In the genomic region with DNA sequence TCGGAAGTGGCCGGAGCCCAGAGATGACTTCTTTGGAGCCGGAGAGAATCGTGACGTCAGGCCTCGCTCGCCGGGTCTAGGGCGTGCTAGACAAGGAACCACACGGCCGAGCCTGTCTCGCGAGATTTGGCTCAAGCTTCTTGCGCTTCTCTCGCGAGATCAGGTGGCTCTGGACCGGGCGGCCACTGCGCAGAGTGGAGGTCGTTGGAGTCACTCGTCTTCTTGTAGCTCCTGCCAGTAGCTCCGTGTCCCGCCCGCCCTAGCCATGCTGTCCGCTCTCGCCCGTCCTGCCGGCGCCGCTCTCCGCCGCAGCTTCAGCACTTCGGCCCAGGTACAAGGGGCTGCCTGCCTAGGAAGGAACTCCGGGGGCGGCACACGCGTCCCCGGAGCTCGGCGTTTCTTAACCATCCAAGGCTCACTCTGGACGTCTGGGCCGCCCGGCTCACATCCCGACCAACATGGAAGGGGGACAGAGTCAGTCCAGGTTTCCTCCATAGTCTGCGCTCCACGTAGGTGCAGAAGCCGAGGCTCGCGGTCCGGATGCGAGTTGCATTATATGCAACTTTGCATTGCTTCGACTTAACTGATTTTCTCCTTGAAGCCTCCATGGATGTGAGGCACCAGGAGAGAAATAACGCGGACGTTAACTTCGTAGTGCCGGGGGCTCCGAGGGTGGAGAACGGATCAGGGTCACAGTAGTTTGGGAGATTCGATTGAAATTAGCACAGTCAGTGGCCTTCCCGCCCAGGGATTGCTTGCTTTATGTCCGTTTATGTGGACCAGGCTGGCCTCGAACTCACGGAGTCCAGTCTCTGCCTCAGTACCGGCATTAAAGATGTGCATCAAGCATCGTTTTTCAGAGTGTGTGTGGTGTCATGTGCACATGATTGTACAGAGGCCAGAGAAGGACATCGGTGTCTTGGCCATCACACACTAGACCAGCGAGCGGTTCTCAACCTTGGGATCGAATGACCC, we compare ENCODE assay signal across 8 mouse cellular contexts. TPM values are rescaled to one million over a fixed set of nuclear protein-coding genes. Genes with fewer than 3 reads are reported as not detected.
A peak's percentile ranks its signal among the peaks of the same experiment; 100 is the strongest.
DNase-seq lines count a peak whose midpoint lies in the region; ATAC-seq and TF ChIP-seq lines count a peak whose summit lies in the region.

A gene (plus strand): TSS at position 10 of the 975 bp plus-strand sequence.

- peak; percentile 99 for ATAC-seq in forebrain, embryonic 11.5 days (replicated peaks; ENCODE audit: low FRiP score)
- ATAC-seq in heart, embryonic 16.5 days (replicated peaks; ENCODE audit: extremely low read depth, insufficient read depth, low FRiP score): peak; percentile 97
- ATAC-seq in liver, embryonic 15.5 days (ENCODE audit: insufficient read depth): peak; percentile 95
- ATAC-seq in neural tube, embryonic 12.5 days (ENCODE audit: low FRiP score, low read depth): peak; percentile 99

- no peak for TF ChIP-seq CTCF in CH12.LX (conservative IDR thresholded peaks at IDR 0.05 in 1 of 2, IDR thresholded peaks at IDR 0.05 in 1 of 2; ENCODE audit: low read depth in 2 of 2, low read length in 2 of 2)

- no peaks in the 10 kb centered on the region for H3K27me3 ChIP-seq in CH12.LX (replicated peaks)
- no peaks in the 10 kb centered on the region for H3K27me3 ChIP-seq in forebrain, embryonic 11.5 days (ENCODE audit: control insufficient read depth, insufficient read depth, low read length)
- H3K27me3 ChIP-seq in heart, embryonic 16.5 days (ENCODE audit: control insufficient read depth, insufficient read depth, low read length): no peaks in the 10 kb centered on the region
- no peaks in the 10 kb centered on the region for H3K27me3 ChIP-seq in liver, embryonic 15.5 days
- H3K27me3 ChIP-seq in neural tube, embryonic 12.5 days (replicated peaks): no peaks in the 10 kb centered on the region

- H3K27ac ChIP-seq in CH12.LX (ENCODE audit: insufficient read depth, low read depth): peak within 1 kb of the TSS; percentile 56
- H3K27ac ChIP-seq in forebrain, embryonic 11.5 days (ENCODE audit: low read depth, low read length): peak within 1 kb of the TSS; percentile 70
- H3K27ac ChIP-seq in heart, embryonic 16.5 days (ENCODE audit: low read length): peak within 1 kb of the TSS; percentile 99
- peak within 1 kb of the TSS; percentile 97 for H3K27ac ChIP-seq in liver, embryonic 15.5 days (replicated peaks)
- peak within 1 kb of the TSS; percentile 75 for H3K27ac ChIP-seq in neural tube, embryonic 12.5 days

- DNase-seq in CH12.LX (ENCODE audit: extremely low read depth): peak; percentile 100
- peak; percentile 100 for DNase-seq in c-Kit-positive CD71-positive TER-119-negative erythroid progenitor cells, embryonic 14.5 days (ENCODE audit: low read depth)
- DNase-seq in forebrain, embryonic 11.5 days (ENCODE audit: low spot score): peak; percentile 100
- peak; percentile 100 for DNase-seq in kidney, postnatal 36 days
- DNase-seq in telencephalon, adult 2 months (ENCODE audit: low read depth, low spot score): peak; percentile 100

- peak within 1 kb of the TSS; percentile 87 to 89 (median 88) for H3K4me3 ChIP-seq in CH12.LX (replicated peaks in 1 of 3; ENCODE audit: low read depth in 2 of 3, low read length in 2 of 3, poor library complexity in 1 of 3)
- H3K4me3 ChIP-seq in forebrain, embryonic 11.5 days (ENCODE audit: low read depth, low read length): peak within 1 kb of the TSS; percentile 71
- peak within 1 kb of the TSS; percentile 78 for H3K4me3 ChIP-seq in heart, embryonic 16.5 days (ENCODE audit: low read length)
- peak within 1 kb of the TSS; percentile 97 for H3K4me3 ChIP-seq in liver, embryonic 15.5 days (replicated peaks)
- H3K4me3 ChIP-seq in neural tube, embryonic 12.5 days: peak within 1 kb of the TSS; percentile 80

- WGBS in forebrain, embryonic 11.5 days: 2% methylated on average over 70 of the region's 70 CpGs
- under 1% methylated on average over 70 of the region's 70 CpGs for WGBS in heart, embryonic 16.5 days
- WGBS in liver, embryonic 15.5 days (ENCODE audit: insufficient replicate concordance): under 1% methylated on average over 70 of the region's 70 CpGs
- WGBS in neural tube, embryonic 12.5 days: 1% methylated on average over 70 of the region's 70 CpGs

- TF ChIP-seq EP300 in CH12.LX (IDR thresholded peaks at IDR 0.05; ENCODE audit: low read length): no peak

- TF ChIP-seq POLR2A in CH12.LX (IDR thresholded peaks at IDR 0.05; ENCODE audit: low read depth, low read length): peak; percentile 99

- H3K79me2 ChIP-seq in CH12.LX (replicated peaks; ENCODE audit: control insufficient read depth, extremely low read depth, insufficient read depth, poor library complexity, severe bottlenecking): peaks cover 36% of the 10 kb centered on the region

- H3K36me3 ChIP-seq in CH12.LX (replicated peaks in 1 of 2; ENCODE audit: control insufficient read depth in 1 of 2, insufficient read depth in 1 of 2, low read length in 1 of 2): peaks cover 15 to 35% of the 10 kb centered on the region in 2 experiments
- peaks cover 2% of the 10 kb centered on the region; the same call in 1 of the 2 replicates for H3K36me3 ChIP-seq in forebrain, embryonic 11.5 days (ENCODE audit: control insufficient read depth, insufficient read depth, low read length)
- H3K36me3 ChIP-seq in heart, embryonic 16.5 days (ENCODE audit: control insufficient read depth, insufficient read depth): peaks cover 17% of the 10 kb centered on the region
- peaks cover 22% of the 10 kb centered on the region for H3K36me3 ChIP-seq in liver, embryonic 15.5 days (replicated peaks)
- H3K36me3 ChIP-seq in neural tube, embryonic 12.5 days: peaks cover 23% of the 10 kb centered on the region

- peak within 1 kb of the TSS; percentile 89 for H3K4me2 ChIP-seq in CH12.LX (ENCODE audit: insufficient read depth, low read depth, poor library complexity, severe bottlenecking)
- H3K4me2 ChIP-seq in forebrain, embryonic 11.5 days (ENCODE audit: low read depth, low read length, severe bottlenecking): peak within 1 kb of the TSS; percentile 84
- peak within 1 kb of the TSS; percentile 88 for H3K4me2 ChIP-seq in heart, embryonic 16.5 days (ENCODE audit: low read depth, low read length)
- peak within 1 kb of the TSS; percentile 94 for H3K4me2 ChIP-seq in liver, embryonic 15.5 days
- H3K4me2 ChIP-seq in neural tube, embryonic 12.5 days (replicated peaks): peak within 1 kb of the TSS; percentile 84

- dilution Hi-C loops in CH12.LX (cut with MboI; ENCODE audit: extremely low pct_ligation_motif_present, extremely low pct_unique_long_range_greater_than_20kb, low sequenced_read_pairs): no loop called here

- in situ Hi-C loops in CH12.LX (cut with MboI; ENCODE audit: low pct_ligation_motif_present, low pct_unique_long_range_greater_than_20kb, low sequenced_read_pairs): loop anchor here (10.0 kb wide), 1 partner anchor 244 kb away; no protein-coding TSS in a partner anchor

- peaks cover 8 to 48% of the 10 kb centered on the region in 2 experiments for H3K4me1 ChIP-seq in CH12.LX (ENCODE audit: control insufficient read depth in 1 of 2, insufficient read depth in 2 of 2)
- H3K4me1 ChIP-seq in forebrain, embryonic 11.5 days (replicated peaks; ENCODE audit: control insufficient read depth, insufficient read depth, low read length): peaks cover 13% of the 10 kb centered on the region; the same call in 1 of the 2 replicates
- peaks cover 28% of the 10 kb centered on the region for H3K4me1 ChIP-seq in heart, embryonic 16.5 days (ENCODE audit: control insufficient read depth, insufficient read depth, low read length)
- H3K4me1 ChIP-seq in liver, embryonic 15.5 days (replicated peaks): peaks cover 56% of the 10 kb centered on the region
- H3K4me1 ChIP-seq in neural tube, embryonic 12.5 days: peaks cover 22% of the 10 kb centered on the region

- TF ChIP-seq RAD21 in CH12.LX (IDR thresholded peaks at IDR 0.05; ENCODE audit: low read depth, low read length): no peak

- H3K9me3 ChIP-seq in CH12.LX (replicated peaks; ENCODE audit: low read length): no peaks in the 10 kb centered on the region
- no peaks in the 10 kb centered on the region for H3K9me3 ChIP-seq in forebrain, embryonic 11.5 days (ENCODE audit: control insufficient read depth, low read length)
- no peaks in the 10 kb centered on the region for H3K9me3 ChIP-seq in heart, embryonic 16.5 days (replicated peaks; ENCODE audit: control insufficient read depth, low read length)
- H3K9me3 ChIP-seq in liver, embryonic 15.5 days (replicated peaks): no peaks in the 10 kb centered on the region
- H3K9me3 ChIP-seq in neural tube, embryonic 12.5 days: no peaks in the 10 kb centered on the region

- H3K9ac ChIP-seq in CH12.LX (ENCODE audit: insufficient read depth, low read depth): peak within 1 kb of the TSS; percentile 90
- peak within 1 kb of the TSS; percentile 95 for H3K9ac ChIP-seq in forebrain, embryonic 11.5 days (ENCODE audit: low read length)
- peak within 1 kb of the TSS; percentile 94 for H3K9ac ChIP-seq in heart, embryonic 16.5 days (ENCODE audit: low read length)
- peak within 1 kb of the TSS; percentile 94 for H3K9ac ChIP-seq in liver, embryonic 15.5 days
- peak within 1 kb of the TSS; percentile 96 for H3K9ac ChIP-seq in neural tube, embryonic 12.5 days

TF ChIP-seq in CH12.LX, 34 proteins besides CTCF, POLR2A, EP300 and RAD21 (continues in another document):
- TF ChIP-seq TCF12 (IDR thresholded peaks at IDR 0.05; ENCODE audit: low read depth, low read length): peak; percentile 92
- TF ChIP-seq NRF1 (IDR thresholded peaks at IDR 0.05; ENCODE audit: low read depth, low read length): peak; percentile 71
- TF ChIP-seq ZKSCAN1 (IDR thresholded peaks at IDR 0.05; ENCODE audit: borderline replicate concordance, low read depth, low read length): no peak
- no peak for TF ChIP-seq MYC (IDR thresholded peaks at IDR 0.05; ENCODE audit: low read depth, low read length)
- no peak for TF ChIP-seq ETS1 (conservative IDR thresholded peaks at IDR 0.05; ENCODE audit: low read depth, low read length)
- no peak for TF ChIP-seq USF2 (conservative IDR thresholded peaks at IDR 0.05; ENCODE audit: low read depth, low read length)
- no peak for TF ChIP-seq SMC3 (IDR thresholded peaks at IDR 0.05; ENCODE audit: low read depth, low read length)
- TF ChIP-seq ELF1 (IDR thresholded peaks at IDR 0.05; ENCODE audit: low read depth, low read length): no peak
- TF ChIP-seq CHD2 (IDR thresholded peaks at IDR 0.05; ENCODE audit: low read length): peak; percentile 99
- no peak for TF ChIP-seq GABPA (IDR thresholded peaks at IDR 0.05; ENCODE audit: insufficient replicate concordance, low read depth, low read length)
- no peak for TF ChIP-seq MAZ (IDR thresholded peaks at IDR 0.05; ENCODE audit: low read depth, low read length)
- peak; percentile 73 for TF ChIP-seq HCFC1 (IDR thresholded peaks at IDR 0.05; ENCODE audit: low read depth, low read length)

RNA-seq across cellular contexts. Expression of the gene that starts here (rescaled TPM):
- total RNA-seq in CH12.LX (2012; rRNA removed): 152 and 163 TPM in 2 replicates
- total RNA-seq in CH12.LX (2014; rRNA removed): 119 and 133 TPM in 2 replicates
- 489 and 569 TPM in 2 replicates for polyA plus RNA-seq in CH12.LX (2012; ENCODE audit: insufficient read length, low read depth)
- polyA plus RNA-seq in forebrain, embryonic 11.5 days (2014; fragmentation: Nextera tagmentation; extraction: Ambion mirVana): 526 and 536 TPM in 2 replicates
- polyA plus RNA-seq in heart, embryonic 16.5 days (2015; fragmentation: Nextera tagmentation; extraction: Ambion mirVana): 1,315 and 1,333 TPM in 2 replicates
- 302 and 306 TPM in 2 replicates for polyA plus RNA-seq in liver, embryonic 15.5 days (2015; fragmentation: Nextera tagmentation; extraction: Ambion mirVana)
- polyA plus RNA-seq in neural tube, embryonic 12.5 days (2016; fragmentation: Nextera tagmentation; extraction: Ambion mirVana): 606 and 613 TPM in 2 replicates

Comparison
In these comparisons a context has a peak if more than half of its experiments do, and no peak if none do; other contexts are left out.
1. Peak in every context shown above with its lines: DNase-seq, ATAC-seq, H3K4me3 ChIP-seq and H3K27ac ChIP-seq.